Mouse (Mus musculus) hindlimb bud, embryonic 11.5 days (tissue): Measurements from ENCODE around the gene Gab3.

Experiments used
- DNase-seq: peaks from one replicate; pipeline ENCODE4 v3.0.0-alpha.2; 2012; ENCODE audit warnings: low read depth, low spot score; ENCODE audit errors: extremely low spot score

Gab3 gene

DNA sequence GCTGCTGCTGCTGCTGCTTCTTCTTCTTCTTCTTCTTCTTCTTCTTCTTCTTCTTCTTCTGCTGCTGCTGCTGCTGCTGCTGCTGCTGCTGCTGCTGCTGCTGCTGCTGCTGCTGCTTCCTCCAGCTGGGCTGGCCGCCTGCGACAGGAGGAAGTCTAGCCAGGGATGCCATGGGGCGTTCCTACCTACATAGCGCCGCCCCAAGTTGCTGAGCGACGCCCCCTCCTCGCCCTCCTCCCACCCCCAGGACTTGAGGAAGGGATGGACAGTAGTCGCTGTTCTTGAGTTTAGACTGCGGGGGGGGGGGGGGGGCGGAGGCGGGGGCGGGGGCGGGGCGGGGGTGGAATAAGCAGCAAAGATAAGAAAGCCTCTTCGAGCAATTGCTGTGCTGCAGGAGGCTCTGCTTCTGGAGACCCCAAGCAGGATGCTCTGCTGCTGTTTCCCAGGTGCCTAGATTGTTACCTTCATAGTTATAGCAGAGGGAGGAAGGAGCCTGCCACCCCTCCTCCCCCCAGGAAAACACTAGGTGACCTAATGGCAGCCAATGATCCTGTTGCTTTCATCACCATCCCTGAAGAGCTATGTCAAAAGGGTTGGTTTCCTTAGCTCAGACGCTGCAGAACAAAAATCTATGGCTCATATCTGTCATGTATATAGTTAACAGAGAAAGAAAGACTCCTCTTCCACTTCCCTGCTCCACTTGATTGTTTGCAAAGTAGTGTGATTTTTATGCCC is at the start of gene Gab3:
Gene Gab3, minus strand, starts transcription at position 685 of the 735 bp plus-strand sequence.
- no peak for DNase-seq

DNA sequence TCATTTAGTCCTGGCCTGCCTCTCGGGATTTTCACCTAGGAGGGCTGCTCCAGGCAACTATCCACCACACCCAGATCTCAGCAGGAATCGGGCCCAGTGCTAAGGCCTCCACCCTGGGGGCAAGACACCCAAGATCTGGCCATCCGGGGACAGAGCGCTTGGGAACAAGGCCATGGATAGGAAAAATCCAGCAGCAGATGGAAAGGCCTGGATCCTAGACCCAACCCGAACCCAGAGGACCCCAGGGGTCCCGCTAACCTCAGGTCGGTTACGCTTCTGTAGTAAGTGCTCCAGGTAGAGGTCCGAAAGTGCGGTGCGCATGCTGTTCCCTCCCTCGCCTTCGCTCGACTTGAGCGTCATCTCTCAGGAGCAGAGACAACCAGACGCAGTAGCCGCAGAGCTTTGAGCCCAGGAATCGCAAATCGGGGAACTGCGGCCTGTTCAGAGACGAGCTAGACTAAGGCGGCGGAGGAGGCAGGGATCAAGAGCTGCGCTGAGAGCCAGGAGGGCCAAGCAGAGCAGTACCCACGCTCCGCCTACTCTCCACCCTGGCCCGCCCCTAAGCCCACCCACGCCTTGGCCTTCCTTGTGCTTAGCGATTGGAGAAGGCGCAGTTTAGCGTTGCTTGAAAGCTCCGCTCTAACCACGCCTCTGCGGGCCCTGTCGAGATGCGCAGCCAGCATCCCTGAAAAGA is 45.4 kb upstream of the Gab3 start, which contains the start of gene Mpp1:
Gene Mpp1, minus strand, starts transcription at position 550 of the 694 bp plus-strand sequence.
- peak; percentile 18 for DNase-seq

DNA sequence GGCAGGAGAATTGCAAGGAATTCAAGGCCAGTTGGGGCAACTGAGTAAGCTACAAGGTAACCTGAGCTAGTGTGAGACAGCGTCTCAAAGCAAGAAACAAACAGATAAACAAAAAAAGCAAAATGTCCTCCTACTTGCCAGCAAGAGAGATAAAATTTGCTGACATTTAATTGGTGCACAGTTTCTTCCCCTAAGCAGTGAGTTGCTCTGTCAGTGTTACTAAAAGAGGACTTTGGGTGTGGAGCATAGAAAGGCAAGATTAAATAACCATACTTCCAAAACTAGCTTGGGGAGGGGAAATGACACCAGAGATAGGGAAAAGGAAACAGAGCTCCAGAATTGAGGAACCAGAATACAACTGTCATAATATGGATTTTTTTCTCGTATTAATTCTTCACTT is 44.2 kb upstream of the Gab3 start:
- DNase-seq = no peak

DNA sequence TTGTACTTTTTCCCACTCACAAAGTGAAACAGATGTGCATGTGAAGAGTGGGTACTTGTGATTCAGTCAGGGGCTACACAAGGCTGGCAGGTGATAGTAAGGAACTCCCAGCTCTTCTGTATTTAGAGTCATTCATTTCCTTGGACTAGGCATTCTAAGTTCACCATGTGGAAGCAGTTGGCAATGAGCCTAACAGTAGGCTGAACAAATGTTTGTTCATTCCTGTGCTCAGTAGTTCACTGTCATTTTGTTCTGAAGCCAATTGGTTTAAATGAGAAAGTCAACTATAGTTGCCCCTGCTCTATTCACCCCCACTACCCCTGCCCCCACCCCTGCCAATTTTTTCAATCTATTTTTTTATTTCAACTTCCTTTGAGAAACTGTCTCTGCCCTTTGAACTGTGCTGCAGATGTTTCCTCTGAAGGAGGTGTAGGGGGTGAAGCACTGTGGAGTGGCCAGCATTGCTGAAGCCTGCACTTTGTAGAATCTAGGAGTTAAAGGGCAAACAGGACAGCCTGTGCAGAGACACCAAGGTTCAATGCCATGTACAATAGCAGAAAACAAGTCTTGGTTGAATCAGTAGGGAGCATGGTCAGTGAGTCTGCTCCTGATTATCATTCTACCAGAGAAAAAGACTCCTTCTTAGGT is 43.2 kb upstream of the Gab3 start:
- no peak for DNase-seq

DNA sequence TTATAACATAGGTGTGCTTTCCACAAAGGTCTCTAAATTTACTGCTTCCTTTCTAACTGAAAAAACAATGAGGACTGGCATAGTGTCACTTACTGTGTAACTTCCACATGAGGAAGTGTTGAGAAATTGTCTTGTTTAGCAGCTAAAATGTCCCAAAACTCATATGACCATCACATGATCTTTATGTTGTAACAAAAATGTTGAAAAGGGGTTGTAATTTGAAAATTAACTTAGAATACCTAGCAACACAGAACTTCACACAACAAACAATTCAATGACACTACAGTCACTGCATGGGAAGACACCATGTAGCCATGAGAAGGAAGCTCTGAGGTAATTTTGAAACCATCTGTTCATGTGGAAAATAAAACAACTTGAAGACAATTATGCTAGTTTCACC is 41.6 kb upstream of the Gab3 start:
- no peak for DNase-seq

DNA sequence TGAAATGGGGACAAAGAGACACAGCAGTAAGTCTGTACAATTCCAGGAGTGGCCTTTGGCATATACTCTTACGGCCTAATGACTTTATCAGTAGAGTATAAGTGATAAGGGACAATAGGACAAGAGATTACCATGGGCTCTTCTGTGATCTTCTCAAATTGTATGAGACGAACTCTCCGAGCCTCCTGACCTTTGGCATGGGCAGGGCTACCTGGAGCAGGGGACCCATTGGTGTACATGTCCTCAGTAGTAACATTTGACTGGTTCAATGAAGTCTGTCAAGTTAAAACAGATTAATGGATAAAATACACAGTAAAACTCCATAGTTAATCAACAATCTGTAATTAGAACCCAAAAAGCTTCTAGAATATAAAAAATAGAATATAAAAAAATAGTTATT is 40.3 kb upstream of the Gab3 start:
- no peak for DNase-seq

DNA sequence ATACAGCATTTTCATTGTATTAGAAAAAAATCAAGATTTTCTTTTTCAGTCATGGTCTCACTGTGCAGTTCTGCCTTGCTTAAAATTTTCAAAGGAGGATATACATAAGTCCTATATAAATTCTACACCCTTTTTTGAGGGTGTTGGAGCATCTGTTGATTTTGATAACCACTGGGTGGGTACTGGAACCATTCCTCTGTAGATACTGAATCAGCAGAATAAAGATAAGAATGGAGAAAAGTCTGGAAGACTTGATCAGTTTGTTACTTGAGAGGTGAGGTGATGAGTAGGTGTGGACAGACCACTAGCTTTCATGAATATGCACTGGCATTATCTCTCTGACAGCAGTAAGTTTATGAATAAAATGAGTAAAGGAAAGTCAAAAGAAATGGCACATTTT is 30.3 kb upstream of the Gab3 start:
- no peak for DNase-seq

DNA sequence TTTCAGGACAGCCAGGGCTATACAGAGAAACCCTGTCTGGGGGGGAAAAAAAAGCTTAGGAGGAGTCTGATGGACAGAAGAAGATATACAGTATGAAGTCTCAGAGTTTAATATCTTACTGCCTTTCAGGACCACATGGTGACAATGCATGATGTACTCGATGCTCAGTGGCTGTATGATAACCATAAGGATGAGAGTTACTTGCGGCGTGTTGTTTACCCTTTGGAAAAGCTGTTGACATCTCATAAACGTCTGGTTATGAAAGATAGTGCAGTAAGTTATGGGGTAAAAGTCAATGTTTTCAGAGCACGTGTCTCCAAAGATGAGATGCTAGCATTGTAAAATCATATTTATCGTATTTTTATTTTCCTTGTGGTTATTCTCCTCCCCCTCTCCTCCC is 17.0 kb upstream of the Gab3 start:
- no peak for DNase-seq

DNA sequence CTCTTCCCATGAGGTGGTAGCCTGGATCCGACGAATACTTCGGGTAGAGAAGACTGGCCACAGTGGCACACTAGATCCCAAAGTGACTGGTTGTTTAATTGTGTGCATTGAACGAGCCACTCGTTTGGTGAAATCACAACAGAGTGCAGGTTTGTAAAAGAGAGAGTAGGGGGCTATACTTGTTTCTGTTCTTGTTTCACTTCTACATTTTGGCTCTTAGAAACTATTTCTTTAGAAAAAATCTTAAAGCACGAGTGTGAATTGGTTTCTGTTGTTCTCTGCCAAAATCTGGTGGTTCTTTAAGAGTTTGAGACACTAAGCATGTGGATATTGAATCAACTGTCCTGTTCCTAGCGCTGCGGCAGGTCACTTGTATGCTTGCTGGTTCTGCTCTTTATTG is 13.5 kb upstream of the Gab3 start:
- DNase-seq = no peak

DNA sequence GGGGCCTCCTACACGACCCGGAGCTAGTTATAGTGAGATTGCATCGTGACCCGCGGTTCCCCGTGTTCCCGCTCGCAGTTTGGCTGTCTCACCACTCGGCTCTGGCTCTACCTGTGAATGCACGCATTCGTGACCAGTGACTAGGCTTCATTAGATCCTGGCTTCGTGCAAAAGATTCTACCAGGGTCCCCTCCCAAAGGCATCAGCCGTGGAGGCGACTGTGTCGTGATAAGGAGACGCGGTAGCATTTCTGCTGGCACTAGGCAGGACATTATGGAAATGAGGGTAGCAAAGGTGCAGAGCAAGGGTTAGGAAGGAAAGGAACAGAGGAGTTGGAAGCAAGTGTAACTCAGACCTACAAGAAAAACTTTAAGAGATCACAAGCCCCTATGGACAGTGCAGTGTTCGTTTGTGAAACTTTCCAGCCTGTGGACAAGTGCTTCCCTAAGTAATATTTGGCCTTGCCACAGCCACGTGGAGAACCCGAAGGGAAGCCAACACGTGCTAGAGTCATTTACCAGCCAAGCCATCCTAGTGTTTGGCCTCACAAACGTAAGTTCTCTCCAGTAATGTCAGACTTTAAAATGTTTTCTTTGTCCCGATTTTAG is 11.0 kb upstream of the Gab3 start:
- DNase-seq = no peak

DNA sequence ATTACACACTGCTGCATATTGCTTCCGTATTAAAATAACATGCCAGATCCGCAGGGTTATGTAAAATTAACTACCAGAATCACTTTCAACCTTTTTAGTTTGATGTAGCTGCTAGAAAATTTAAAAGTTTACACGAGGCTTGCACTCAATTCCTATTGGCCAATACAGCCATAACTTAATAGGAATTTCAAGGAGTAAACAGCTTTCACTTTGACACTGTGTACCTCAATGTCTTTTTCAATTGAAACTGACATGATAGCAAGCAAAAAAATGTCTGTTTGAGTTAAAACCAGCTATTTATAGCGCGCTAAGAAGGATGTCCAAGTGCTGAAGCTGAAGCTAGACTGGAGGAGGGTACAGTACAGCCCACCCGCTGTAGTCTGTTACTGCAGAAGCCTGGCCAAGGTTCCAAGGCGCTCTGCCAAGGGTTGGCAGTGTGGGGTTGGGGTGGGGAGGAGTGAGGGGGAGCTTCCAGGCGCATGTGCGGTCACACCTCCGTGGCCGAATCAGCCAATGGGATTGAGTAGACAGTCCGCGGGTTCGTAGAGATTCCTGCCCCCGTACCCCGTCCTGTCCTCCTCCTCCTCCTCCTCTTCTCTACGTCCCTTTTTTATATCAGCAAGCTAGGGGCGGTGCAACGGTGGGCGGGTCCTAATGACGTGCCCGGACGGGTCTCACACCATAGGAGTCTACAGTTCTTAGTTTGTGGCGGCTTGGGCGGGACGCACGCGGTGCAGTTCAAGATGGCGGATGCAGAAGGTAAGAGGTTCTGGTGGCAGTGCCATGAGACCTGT is 10.3 kb upstream of the Gab3 start, which contains the start of gene Dkc1:
Gene Dkc1, plus strand, starts transcription at position 486 of the 794 bp plus-strand sequence.
- peak; percentile 37 for DNase-seq

DNA sequence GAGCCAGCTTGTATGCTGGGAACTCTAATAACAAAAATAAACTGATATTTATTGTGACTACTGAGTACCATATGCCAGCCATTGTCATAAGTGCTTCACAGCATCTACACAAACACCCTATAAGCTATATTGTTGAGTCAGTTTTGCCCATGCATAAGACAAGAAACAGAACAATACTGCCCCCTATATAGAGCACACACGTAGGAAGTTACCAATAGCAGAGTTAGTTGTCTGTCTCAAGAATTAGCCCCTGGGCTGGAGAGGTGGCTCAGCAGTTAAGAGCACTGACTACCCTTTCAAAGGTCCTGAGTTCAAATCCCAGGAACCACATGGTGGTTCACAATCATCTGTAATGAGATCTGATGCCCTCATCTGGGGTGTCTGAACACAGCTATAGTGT is 396 bp upstream of the Gab3 start:
- no peak for DNase-seq

DNA sequence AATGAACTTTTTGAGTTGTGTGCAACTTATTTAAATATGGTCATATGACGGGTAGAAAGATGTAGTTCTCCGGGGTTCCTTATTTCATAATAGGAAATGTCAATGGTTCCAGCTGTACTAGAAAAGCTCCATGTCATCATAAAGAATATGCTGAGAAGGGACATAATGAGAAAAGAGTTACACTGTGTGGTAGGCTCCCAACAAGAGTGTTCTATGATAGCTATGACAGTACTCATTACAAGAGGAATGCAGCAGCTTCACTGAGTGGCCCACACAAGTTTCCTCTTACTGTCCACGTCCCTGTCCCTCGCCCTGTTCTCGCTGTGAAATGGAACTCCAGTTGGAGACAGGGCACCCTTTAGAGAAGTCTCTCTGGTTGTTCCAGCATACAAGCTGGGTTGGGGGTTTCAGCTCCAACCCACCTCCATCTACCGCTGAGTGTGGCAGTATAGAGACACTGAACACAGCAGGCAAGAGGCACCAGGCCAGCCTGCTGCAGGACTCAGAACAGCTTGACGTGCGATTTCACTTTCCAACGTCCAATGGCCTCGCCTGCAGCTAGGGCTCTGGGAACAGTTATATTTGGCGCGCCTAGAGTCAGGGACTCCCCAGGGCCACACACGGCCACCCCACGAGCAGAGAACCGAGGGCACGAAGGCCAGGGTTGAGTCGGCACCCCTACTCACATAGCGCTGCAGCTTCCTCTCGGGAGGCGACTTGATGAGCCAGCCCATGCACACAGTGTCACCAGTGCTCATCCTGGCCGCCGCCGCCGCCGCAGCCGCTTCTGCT is 1.1 kb downstream of the Gab3 start:
- DNase-seq = no peak

DNA sequence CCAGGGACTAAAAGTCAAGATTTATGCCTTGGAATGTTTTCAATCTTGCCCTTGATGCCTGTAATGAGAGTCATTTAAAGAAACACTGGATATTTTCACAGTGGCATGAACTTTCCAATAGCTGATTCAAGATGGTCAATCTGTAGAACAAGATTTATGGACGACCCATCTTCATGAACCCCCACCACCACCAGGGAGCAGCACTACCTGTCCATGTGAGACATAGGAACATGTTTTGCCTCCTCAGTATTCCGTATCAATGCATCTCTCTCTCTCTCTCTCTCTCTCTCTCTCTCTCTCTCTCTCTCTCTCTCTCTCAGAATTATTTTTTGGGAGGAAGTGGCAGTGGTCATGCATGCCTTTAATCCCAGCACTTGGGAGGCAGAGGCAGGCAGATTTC is 2.9 kb downstream of the Gab3 start:
- DNase-seq = no peak

DNA sequence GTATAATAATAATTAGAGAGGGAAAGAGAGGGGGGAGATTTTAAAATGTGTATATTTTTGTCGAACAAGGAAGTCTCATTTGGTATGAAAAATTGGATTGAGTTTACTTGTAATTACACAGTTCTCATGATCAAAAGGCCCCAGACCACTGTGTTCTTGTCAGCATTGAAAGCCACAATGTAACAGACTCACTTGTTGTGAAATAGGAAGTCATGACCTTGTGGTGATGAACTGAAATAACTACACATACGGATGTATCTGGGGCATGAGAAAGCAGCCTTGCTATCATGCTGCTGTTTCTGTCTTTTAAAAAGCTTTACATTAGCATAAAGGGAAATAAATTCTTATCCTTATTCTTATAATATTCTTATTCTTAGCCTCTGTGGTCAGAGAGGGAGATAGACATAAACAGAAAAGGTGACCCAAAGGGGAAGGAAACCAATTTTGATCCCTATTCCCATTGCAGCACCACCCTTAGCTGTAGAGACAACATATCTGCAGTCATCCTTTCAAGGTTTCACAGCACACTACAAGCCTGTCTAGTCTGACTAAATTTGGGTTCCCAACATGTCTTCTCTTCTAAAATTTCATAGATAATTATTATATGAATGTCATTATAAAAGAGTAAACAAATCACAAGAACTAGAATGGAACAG is 29.0 kb downstream of the Gab3 start:
- no peak for DNase-seq

DNA sequence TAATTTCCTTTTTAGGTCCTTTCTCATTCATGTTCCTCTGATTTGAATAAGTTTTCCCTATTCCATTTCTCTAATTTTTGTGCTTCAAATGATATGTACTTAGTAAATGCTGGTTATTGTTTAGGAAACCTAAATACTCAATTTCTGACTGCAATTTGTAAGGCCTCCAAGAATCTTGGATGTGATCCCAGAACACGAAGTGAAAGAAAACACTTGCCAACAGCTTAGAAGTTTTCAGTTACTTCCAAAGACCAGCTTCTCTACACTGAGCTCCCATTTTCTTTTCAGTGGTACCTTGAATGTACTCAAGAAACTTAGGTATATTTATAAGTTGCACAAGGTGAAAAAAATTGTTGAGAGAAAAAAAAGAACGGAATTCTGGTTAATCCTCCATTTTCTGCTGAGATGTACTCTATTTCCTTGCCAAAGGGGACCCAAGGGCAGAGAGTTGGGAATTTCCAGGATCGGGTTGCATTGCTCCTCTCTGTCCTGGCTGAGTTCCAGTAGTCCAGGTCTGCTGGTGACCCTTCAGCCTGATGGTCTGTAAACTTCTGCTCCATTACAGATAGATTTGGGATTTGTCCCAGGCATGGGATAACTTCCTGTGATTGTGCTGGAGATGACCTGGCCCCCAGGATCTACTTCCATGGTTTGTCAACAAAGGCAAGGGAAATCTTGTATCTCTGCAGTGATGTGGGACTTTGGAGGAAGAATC is 38.2 kb downstream of the Gab3 start:
- DNase-seq = no peak

DNA sequence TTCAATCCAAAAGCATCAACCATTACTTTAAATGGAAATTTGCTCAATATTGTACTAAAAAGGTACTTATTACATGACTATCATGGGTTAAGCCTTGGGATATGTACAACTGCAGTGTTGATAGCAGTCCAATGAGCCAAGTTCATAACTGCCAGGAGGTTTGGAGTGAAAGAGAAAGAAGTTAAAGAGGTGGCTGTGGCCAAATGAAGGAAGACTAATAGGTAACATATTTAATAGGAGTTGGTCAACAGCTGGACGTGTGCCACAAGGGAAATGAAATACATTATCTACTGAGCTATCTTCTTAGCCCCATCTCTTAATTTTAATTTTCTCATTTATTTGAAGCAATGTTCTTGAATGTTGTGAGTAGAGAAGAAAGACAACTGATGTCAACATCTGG is 39.3 kb downstream of the Gab3 start:
- no peak for DNase-seq

DNA sequence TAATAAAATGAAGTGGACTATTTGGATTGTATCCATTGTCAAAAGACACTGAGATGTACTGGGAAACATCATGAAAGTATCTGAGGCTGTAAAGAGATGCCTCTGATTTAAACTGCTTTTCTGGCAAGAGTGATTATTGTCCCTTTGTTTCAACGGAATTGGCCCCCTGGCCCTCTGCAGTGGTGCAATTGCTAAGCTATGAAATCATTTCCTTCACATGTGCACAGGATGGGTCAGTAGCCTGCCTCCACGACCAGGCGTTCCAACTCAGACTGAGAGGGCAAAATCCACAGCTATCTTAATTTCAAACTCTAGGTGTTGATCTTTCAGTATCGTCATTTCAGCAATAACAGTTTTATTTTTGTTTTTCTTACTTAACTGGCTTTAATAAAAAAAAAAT is 40.7 kb downstream of the Gab3 start:
- DNase-seq = no peak

DNA sequence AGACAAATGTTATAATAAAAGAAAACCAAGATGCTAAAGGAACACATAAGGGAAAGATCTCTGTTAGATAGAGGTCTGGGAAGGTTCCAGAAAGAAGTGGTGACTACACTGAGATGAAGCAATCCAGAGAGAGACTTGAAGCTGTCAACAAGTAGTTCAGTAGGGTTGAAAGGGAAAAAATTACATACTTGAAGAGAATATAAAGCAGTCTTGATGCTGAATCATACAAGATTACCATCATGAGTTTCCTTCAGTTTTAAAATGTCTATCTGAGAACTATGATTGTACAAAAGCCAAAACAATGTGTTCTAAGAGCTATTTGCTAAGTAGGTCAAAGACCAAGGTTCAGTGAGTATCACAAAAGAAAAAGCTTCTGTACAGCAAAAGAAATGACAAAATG is 48.6 kb downstream of the Gab3 start:
- DNase-seq = no peak
